Mouse (Mus musculus) embryo, embryonic 9.5 days (tissue): ENCODE measurements at regions not wholly inside any gene's neighbourhood (a gene's known extent, or its start where the extent isn't known, plus 50 kb on each side); places are given as distances from the start of the nearest gene placed in this dataset.
"Not testable (repeated sequence)": the region's sequence is repeated elsewhere in the genome, so short reads cannot be mapped to it uniquely, and the experiment has no call there.

Source experiments
- DNase-seq: peaks from one replicate; pipeline ENCODE4 v3.0.0-alpha.2; 2017; ENCODE audit errors: extremely low spot score

DNA sequence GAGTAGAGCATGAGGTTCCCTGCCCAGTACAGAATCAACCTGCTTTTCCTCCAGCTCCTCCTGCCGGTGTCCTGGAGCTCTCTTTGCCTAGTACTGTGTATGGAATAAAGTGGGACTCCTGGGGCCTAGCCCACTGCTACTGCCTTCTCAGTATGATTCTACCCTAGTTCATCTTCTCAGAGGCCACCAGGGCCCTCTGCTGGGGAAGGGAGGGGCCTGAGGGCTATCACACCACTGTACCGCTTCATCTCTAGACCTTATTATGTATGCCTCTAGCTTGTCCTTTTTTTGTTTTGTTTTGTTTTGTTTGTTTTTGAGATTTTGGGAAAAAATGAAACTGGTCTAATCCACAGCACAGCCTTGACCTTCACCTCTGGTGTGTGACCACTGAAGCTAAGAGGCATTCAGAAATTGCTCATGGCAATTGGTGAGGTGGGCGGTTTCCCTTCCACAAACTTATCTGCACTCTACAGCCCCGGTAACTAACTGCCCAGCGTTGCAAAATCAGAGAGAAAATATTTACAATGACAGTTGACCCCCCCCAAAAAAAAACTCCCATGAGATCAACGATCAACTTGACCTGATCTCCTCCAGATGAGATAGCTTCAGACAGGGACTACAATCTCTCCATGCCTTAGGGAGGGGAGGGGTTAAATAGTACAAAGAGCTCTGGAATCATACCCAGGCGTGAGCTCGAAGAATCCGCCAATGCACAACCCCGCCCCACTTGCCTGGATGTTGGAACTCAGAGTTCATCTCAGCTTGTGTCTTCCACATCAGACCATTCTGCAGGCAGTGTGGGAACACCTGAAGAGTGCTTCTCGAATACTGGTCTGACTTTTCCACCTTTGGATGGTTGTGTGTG lies 168.8 kb downstream of the Tomm20 start:
- no peak for DNase-seq

DNA sequence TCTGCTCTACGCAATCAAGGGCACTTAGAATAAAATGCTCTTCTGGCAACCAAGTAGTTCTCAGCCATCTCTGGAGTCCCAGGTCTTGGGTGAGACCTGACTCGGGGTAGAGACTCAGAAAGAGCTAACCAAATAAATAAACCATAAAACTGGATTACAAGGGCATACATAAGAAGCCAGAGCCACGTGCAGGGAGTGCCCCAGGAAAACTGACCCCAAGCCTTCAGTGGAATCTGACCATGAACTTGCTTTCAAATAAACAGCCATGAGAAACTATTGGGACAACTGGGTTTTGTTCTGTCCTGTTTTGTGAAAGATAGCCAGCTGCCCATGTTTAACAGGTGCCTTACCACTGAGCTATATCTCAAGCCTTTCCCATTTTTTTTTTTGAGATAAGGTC lies 170.3 kb downstream of the Tomm20 start:
- DNase-seq, result no peak

DNA sequence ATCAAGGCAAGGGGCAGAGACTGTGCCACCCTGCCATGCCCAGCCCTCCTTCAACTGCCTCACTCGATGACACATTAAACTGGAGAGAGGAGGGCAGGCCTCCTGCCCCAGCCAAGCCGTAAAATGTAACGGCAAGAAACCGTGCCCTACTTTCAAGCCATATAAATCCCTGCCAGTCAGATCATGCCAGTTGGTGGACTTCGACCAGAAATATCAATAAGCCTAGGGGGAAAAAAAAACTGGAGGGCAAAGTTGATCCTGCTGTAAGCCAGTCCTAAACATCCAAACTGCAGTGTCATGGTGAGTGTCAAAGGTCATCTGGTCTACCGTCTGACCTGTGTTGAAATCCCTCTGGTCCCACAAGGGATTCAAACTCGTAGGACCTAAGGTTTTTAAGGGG lies 170.8 kb downstream of the Tomm20 start:
- DNase-seq, result no peak

DNA sequence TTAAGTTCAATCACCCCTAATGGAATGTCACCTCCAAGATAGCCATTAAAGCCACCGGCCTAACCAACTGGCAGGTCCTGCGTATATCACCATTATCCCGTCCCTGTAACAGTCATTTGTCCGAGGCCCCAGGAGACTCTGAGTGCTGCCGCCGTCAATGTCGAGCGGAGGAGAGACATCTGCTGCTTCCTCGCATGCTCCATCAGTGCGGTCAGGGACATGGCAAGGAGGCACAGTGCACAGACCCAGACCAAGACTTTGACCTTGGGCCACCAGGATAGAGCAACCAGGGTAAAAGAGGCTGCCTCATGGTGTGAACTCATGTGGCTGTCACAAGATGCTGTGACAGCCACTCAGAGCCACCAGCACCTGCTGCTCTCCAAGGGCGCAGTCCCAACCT lies 172.9 kb downstream of the Tomm20 start:
- DNase-seq, result no peak

DNA sequence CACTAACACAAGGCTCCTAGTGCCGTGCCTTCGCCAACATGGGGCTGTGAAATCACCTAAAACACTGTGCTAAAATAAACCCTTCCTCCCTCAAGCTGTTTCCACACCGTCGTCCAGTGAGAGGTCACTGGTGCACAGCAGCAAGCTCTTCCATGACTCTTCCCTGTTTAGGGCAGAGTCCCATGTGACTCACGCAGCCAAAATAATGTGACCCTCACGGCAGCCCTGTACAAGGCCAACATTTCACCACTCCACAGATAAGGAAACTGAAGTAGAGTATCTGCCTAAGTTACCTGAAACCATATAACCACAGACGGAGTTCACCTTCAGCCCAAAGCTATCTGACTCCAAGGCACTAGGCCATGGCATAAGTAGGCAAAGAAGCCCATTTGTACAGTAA lies 173.4 kb downstream of the Tomm20 start:
- DNase-seq, result no peak

DNA sequence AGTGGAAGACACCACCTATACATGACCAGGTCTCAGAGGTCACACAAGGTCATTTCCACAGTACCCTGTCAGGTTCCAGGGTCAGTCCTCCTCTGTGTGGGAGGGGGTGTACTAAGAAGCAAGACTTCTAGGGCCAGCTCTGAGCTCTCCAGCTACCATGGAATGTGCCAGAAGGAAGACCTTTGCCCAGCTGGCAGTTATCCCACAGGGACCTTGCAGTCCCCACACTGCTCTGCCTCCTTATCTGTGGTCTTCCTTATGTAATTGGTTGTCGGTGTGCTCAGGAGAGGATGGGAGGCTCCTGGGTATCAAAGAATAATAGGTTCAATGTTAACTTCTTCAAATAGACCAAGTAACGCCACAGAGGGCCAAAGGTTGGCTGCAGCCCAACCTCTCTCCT lies 175.3 kb downstream of the Tomm20 start:
- not testable (repeated sequence) for DNase-seq

DNA sequence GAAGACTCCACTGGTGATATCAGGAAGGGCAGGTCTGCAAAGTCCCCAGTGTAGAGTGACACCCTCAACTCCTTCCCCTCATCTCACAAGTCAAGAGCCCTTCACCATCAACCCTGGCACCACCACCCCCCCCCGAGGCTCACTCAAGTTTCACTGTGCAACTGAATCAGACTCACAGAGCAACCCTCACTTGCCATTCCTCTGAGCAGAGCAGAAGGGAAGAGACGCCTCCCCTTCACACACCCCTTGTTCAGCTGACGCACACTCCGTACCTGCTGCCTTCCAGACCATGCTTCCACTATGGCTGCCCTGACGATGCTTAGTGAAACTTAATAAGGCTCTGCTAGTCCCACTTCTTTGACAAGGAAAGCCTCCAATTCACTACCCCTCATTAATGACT lies 174.4 kb upstream of the Irf2bp2 start:
- DNase-seq, result no peak

DNA sequence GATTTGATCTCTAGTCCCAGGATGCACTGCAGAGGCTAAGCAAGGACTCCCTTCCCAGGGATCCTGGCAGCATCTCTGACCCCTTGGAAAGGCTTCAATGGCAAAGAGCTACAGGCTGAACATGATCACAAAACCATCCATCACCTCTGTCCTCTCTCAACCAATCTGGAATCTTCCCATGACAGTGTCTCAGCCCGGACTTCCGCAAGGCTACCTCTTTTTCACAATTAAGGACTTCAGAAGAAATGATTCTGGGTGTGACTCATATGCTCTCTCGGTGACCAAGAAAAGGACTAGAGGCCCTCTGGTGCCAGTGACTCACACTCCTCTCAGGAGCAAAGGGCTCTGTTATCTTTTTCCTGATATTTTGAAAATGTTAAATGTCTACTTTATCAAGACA lies 173.6 kb upstream of the Irf2bp2 start:
- no peak for DNase-seq

DNA sequence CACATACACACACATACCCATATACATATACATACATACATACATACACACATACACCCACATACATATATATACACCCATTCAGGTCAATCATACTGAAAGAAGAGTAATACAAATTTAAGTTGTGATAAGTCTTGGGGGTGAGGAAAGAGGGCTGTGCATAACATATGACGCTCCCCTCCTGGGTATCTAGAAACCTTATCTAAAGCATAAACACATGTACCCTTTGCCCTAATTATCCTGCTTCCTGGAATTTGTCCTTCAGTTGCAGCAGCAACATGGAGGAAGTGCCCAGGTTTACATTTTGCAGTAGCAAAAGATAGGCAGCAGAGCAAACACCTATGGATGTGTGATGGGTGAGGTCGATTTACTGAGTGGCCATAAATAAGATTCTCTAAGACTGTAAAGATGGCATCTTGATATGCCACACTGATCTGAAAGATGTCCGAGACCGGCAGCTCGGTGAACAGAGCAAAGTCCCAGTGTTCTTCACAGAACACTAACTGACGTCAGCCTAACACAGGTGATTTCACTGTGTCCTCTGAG lies 172.0 kb upstream of the Irf2bp2 start:
- no peak for DNase-seq

DNA sequence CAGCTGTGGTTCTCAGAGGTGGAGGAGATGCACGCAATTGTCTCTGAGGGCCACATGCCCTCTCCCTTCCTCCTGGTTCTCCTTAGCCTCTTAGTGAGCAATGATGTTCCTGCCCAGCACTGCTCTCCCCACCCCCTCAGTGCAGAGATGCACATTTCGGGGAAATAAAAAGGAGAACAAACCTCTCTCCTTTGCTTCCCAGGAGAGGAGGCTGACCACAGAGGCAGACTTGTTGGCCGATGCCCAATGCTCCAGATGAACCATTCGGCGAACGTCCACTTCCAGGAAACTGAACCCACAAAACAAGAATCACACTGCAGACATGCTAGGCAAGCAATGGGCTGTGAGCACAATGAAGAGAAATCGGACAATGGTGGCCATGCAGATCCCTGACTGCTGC lies 169.8 kb upstream of the Irf2bp2 start:
- no peak for DNase-seq

DNA sequence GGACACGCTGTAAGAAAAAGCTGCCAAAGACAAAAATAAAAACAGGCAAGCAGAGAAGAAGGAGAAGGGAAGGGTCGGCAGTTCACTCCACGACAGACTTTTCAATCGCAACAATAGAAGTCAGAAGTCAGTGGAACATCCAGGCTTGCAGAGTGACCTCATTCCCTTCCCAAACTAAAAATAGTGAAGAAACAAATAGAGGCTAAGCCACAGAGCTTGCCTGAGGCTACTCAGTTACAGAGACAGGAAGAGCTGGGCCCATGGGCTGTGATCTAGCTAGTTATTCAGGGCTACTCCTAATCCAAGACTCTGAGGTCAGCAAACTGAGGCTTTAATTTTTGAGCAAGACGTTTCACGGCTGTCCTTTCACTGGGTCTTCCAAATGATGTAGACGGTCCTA lies 165.9 kb upstream of the Irf2bp2 start:
- DNase-seq, result no peak

DNA sequence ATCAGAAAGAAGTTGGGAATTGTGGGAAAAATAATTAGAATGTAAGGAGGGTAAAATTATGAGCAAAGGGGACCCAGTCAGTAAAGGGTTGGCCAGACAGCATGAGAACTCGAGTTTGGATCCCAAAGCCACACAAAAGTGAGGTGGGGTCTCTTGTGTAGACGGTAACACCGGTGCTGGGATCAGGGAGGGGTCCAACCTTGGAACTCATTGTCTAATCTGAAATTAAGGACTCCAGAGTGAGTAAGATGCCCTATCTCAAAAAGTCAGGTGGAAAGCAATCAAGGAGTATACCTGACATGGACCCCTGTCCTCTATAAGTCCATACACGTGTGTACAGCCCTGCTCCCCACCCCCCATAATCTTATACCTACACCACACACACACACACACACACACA lies 165.2 kb upstream of the Irf2bp2 start:
- DNase-seq, result no peak

DNA sequence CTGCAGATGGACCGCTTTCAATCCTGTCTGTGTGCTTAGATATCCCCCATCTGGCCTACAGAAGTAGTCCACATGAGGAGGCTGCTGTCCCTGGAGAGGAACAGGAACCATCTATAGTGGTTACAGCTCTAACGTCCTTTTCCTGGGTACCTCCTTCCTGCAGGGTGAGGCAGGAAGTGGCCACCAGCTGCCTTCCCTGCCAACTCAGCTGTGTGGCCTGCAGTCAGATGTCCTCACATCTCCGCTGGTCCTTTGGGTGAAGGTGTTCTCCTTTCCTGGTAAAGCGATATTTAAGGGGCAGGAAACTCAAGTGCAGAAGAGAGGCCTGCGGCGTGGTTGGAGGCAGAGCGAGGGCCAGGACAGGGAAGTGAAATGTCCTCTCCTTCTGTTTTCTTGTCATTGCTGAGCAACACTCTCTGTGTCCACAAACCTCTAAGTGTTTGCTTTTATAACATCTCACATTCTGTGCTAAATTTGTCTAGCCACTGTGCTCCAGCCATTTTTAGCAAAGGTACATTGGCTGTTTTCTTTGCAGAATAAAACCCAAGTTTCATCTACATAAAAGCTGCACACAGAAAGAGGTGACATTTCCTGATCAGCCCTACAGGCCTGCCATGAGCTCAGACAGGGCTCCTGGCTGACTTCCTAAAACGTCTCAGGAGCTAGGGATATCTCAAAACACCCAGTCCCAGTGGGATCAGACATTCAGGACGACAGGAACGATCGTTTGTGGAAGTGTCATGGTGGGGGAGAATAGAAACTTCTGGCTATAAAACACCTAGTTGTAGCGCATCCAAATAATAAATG lies 164.4 kb upstream of the Irf2bp2 start:
- DNase-seq, result no peak

DNA sequence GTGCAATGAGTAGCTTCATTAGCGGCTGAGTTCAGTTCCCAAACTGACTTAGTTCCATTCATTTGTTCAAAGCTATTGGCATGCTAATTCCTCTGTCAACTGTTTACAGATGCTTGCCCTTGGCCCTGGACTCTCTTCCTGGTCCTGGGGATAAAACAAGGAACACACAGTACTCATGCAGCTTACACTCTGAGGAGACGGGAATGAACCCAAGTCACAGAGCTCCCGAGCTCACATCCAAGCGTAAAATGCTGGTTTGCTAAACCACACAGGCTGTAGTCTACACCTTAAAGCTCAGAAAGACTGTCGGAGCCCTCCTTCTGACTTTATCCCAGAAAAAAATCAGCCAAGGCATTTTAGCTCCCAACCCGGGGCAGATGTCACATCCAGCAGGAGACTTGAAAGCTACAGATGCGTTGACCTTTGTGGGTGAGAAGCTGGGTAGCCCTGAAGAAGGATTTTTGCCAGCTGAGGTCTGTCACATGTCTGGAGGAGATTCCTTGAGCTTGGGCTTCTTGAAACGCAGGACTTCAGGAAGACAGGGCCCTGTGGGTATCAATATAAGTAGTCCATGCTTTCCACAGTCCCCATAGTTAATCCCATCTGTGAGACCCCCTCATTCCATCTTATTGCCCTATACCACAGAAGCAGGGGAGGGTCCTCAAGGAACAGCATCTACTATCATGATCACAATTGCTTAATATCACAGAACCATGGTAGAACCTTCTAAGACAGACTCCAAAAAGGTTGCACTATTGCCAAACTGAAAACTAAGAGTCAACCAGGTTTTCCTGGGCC lies 162.7 kb upstream of the Irf2bp2 start:
- no peak for DNase-seq

DNA sequence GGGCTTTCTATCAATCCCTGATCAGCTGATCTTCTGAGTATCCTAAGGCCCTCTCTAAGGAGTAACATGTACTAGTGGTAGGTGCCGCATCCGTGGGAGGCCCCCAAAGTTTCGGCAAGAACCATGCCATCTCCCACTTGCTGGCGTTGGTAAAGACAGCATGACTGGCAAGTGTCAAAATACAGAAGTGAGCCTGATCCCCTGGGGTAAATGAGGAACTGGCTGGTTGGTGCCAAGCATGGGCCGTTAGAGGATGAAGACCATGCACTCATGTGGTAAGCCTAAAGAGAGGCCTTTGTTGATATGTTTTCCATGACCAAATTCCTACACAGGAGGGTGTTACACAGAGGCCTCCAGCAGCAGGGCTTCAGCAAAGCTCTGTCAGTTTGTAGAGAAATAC lies 161.9 kb upstream of the Irf2bp2 start:
- no peak for DNase-seq

DNA sequence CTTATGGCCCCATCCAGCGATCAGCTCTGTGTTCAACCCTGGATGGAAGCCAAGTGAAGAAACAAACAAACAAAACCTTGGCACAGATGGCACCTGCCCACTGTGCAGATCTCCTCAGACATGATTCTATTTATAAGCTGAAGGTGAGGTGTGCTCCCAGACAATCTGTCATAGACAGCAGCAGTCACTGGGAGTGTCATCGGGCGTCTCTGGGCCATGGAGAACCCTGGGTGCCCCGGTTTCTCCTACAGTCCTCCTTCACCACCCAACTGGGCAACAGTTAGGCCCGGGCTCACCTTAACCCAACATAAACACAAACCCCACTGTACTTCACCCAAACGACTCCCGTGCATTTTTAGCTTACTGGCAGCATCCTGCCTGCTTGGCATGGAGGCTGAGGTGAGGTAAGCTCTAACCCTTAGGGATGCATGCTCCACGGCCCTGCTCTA lies 160.6 kb upstream of the Irf2bp2 start:
- no peak for DNase-seq

DNA sequence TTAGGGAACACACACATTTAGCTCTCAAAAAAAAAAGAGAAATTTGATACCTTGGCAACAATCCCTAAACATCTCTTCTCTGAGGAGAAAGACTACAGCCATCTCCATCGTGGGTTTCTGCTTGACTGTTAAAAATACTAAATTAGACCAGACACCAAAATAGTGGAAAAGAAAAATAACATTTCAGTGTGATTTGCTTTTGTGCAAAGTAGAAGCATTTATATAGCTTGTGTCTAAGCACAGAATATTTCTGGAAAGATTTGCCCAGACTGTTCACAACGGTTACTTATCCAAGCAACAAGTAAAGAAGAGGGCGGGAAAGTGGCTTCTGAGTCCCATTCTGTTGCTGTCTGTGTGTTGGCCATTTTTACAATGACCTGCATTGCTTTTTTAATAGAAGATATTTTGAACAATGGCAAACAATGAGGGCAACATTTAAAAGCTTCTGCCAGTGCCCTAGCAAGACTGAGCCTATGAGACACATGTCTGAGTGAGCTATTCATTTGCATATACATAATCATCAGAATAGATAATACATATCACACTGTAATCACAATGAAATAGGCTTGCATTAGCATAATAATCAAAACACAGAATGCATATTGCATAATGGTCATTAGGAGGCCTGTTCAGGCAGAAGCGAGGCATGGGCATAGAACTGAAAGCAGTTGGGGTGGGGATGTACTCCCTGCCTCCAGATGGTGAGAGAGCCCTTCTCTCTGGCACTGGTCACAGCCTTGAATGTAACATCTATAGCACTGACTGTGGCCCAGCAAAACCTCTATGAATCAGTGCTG lies 159.5 kb upstream of the Irf2bp2 start:
- no peak for DNase-seq

DNA sequence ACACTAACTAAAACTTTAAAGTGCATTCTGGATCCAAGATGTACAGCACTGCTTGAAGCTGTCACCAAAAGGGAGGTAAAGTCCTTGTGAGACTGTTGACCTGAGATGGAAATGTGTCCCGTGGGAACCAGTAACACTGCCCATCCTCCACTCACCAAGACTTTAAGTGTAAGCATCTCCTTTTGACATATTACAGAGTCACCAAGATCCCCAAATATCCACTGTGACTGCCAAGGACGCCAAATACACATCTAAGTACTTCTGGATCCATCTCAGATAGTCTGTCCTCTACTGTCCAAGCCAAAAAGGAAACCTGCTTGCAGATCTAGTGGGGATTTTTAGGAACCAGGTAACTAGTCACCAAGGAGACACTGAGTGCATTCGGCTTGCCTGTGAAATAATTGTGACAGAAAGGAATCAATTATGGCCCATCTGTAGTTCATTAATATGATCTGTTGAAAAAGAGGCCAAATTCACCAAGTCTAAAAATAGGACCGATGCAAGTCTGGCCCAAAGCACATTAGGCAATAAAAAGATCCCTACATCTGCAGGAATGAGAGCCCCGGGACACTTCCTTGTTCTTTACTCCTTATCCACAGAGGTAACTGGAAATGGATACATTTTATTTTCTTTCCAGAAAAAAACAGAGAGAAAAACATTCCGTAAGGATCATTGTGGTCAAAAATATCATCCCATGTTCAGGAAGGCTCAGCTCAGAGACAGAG lies 157.8 kb upstream of the Irf2bp2 start:
- no peak for DNase-seq

DNA sequence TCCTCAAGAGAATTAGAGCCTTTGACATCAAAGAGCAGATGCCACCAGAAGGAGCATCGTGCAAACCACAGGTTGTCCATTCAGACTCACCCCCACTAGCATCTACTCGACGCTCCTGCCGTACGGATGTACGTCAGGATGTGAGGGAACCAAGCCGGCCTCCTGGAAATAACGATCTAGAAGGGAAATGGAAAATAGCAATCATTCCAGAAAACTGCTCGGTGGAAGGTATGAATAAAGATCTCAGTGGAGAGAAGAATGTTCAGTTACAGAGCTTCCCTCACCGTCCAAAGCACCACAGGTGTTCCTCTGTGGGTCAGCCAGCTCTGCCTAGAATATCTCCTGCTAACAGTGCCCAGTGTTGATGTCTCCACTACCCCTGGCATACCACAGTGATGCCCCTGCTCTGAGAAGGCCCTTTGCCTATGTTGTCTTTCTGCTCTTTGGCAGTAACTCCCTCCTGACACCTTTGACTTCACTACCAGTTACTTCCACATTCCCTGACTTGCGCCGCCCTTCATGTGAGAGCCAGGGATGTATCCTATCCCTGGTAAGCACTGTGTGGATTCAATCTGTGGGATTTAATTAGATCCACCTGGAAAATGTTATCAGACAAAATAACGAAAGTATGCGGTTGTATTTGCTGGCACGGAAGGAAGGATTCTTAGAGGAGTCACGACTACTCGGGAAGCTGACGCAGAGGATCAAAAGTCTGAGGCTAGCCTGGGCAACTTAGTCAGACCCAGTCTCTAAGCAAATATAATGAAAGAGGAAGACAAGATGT lies 152.4 kb upstream of the Irf2bp2 start:
- no peak for DNase-seq
